Mouse (Mus musculus) cerebellum, adult 9-11 months (tissue): ENCODE results near the gene Gpr153.

Experiments
- DNase-seq: peaks from one replicate; pipeline ENCODE4 v3.0.0; 2022

Gpr153 gene

GRCm38 (mm10) chr4:152290385-152290784 is 16.4 kb downstream of the Gpr153 start:
- DNase-seq = no peak

- DNase-seq = no peak
Observed at GRCm38 (mm10) chr4:152290991-152291390, 17.0 kb downstream of the Gpr153 start.

DNA sequence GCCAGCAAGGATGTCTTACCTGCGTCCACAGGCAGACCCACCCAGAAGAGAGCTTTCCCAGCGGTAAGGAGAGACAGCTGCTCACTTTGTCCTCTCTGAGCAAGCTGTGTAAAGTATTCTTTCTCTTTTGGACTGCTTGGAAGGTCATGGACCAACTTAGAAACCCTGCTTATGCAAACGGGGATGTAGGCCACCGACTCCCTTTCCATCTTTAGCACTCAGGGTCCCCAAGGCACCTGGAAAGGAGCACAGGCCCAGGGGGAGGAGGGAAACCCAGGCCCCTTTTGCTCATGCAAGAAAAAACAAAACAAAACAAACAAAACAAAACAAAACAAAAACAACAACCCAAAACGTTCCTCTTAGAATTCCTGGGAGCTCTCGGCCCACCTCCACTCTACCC is 17.5 kb downstream of the Gpr153 start, which contains the start of gene Hes3:
TSS of gene Hes3 (minus strand) at position 101 of the 400 bp plus-strand sequence.
- DNase-seq = no peak

GRCm38 (mm10) chr4:152292102-152292765 is 18.2 kb downstream of the Gpr153 start:
- DNase-seq = no peak

- no peak for DNase-seq
Observed at GRCm38 (mm10) chr4:152294188-152294929, 20.3 kb downstream of the Gpr153 start.

GRCm38 (mm10) chr4:152295916-152296315 is 21.9 kb downstream of the Gpr153 start:
- no peak for DNase-seq

DNA sequence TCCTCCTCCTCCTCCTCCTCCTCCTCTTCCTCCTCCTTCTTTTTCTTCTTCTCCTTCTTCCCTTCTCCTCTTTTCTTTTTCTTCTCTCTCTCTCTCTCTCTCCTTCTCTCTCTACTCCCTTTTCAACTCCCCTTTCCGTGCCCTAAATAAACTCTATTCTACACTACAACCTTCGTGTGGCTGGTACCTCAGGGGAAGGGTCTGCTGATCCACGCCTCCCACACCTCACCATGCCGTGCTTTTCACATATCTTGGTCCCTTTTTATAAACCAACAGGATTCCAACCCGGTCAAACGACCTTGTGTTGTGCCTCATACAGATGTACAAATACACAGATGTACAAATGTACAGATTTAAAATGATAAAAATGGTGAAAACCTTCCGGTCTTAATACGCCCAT is 22.3 kb downstream of the Gpr153 start:
- no peak for DNase-seq

- peak; percentile 99 for DNase-seq
Observed at GRCm38 (mm10) chr4:152296874-152297861, 23.1 kb downstream of the Gpr153 start, which contains the start of gene Icmt. Gene Icmt, plus strand, starts transcription at chr4:152297227.

GRCm38 (mm10) chr4:152298836-152299235 is 24.8 kb downstream of the Gpr153 start:
- DNase-seq = peak; percentile 42

GRCm38 (mm10) chr4:152300375-152300774 is 26.3 kb downstream of the Gpr153 start:
- DNase-seq = peak; percentile 44

DNA sequence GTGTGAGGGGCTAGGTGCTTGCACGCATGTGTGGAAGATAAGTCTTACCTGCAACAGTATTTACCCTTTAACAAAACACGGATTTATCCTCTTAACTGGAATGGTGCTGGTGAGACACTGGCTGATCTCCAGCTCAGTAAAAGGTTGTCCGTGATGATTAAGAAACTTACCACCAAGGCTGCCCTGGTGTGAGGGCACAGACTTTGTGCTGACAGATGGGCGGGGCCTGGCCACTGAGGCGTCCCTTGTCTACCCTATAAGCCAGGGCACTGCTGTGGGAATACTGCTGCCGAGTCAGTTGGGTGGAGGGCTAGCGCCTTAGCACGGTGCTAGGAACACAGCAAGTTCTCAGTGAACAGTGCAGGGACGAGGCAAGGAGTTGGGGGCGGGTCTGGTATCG is 28.0 kb downstream of the Gpr153 start:
- no peak for DNase-seq

DNA sequence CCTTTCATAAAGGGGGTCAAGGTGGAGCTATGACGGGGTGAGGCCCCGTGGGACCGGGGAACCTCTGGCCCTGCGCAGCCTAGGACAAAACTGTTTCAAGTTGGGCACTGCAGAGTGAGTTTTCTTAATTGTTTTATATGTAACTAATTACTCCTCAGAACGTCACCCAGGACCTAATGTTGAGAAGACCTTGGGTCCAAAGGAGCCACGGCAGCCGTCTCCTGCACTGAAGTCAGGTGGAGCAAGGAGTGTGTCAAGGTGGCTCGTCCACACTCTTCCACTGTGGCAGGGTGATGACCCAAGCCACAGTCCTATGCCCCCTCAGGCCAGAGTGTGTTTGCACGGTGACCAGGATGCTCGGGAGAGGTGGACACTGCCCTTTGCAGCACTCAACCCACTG is 29.1 kb downstream of the Gpr153 start:
- no peak for DNase-seq

- DNase-seq = no peak
Observed at GRCm38 (mm10) chr4:152304685-152305084, 30.7 kb downstream of the Gpr153 start.

- no peak for DNase-seq
Observed at GRCm38 (mm10) chr4:152305991-152306390, 32.0 kb downstream of the Gpr153 start.

DNA sequence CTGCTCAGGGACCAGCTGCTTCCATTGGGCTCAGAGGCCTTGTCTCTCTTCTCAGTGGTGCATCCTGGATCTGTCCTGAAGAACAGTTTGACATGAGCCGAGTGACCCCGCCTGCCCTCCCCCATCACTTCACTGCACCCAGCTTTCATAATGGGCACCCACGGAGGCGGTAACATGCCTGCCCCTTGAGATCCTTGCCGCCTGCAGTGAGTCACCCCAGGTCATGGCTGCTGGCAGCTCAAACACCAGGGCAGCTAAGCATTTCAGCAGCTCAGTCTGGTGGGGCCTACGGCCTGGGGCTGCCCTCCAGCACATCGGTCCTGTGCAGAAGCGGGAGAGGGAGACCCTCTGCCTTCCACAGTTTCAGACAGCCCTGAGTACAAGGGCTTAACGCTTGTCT is 33.5 kb downstream of the Gpr153 start:
- DNase-seq = no peak

DNA sequence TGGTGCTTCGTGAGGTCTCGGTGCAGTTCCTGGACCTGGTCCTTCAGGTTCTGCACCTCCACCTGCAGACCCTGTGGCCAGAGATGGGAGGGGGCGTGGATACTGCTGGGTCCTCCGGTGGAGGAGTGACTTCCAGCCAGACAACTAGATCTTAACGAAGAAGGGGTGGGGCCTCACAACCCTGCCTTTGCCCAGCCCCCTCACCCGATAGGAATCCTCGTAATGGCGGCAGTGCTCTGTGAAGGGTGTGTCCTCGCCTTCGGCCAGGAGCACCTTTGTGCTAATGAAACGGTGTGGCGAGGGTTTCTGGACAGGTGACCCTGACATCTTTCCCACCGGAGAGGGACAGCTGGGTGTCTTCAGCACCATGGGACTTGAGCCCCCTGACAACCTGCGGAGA is 38.2 kb downstream of the Gpr153 start:
- DNase-seq = no peak

- no peak for DNase-seq
Observed at GRCm38 (mm10) chr4:152313211-152313632, 39.2 kb downstream of the Gpr153 start.

DNA sequence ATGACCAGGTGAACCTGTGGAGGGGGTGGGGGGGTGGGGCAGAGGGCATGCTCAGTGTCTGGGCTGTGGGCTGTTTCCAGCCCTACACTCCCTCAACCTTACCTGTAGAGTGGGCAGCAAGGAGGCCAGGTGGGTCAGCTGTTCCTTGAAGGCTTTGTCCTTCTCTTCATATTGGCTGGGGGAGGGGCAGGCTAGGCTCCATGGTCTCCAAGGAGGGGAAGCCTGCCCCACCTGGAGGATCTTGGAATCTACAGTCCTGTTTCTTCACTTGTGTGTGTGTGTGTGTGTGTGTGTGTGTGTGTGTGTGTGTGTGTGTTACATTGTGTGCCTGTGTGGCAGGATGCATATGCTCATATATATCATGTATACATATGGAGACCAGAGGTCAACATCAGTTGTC is 39.9 kb downstream of the Gpr153 start:
- DNase-seq = no peak

DNA sequence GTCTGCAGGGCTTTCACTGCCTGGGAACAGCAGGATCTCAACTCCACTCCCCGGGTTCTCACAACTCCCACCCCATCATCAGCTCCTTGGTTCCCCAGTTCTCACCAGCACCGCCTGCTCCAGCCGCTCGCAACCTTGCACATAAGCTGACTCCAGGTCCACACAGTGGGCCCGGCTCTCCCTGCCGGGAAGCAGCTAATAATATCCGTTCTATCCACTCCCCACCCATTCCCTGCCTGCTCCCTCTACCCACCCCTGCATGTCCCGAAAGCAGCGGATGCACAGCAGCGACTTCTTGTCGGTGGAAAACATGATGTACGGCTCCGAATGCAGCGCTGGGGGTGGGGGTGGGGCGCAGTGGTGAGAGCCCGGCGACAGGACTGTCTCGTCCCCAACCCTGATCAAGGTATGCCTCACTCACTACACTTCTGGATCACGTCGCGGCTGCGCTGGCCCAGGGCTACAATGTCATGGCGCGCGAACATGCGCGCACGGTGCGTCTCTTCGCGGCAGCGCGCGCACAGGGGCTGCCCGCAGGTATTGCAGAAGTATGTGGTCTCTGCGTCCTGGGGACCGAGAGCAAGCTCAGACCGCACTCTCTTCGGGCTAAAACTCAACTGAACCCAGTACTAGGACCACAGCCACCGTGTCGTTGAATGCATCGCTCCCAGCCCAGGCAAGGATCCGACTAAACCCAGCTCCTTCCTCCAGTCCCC is 41.6 kb downstream of the Gpr153 start:
- DNase-seq = no peak

DNA sequence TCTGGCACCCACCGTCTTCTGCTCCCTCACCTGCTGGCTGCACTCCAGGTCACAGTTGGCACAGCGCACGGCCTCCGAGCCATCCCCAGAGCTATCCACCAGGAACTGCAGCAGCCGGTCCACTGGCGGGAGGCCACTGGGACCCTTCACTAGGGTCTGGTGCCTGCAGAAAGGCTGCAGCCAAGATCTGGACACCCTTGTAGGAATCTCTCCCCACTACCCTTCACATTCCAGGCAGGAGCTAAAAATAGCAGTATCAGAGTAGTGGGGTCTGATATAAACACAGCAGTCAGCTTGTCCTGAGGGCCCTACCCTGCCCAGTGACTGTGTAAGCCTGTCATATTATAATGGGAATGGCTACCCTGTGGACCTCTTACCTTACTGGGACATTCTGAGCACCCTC is 43.6 kb downstream of the Gpr153 start:
- DNase-seq = no peak

- DNase-seq = peak; percentile 55
Observed at GRCm38 (mm10) chr4:152318517-152319234, 44.6 kb downstream of the Gpr153 start, which contains the start of gene Rnf207. Gene Rnf207, minus strand, starts transcription at chr4:152318993.

DNA sequence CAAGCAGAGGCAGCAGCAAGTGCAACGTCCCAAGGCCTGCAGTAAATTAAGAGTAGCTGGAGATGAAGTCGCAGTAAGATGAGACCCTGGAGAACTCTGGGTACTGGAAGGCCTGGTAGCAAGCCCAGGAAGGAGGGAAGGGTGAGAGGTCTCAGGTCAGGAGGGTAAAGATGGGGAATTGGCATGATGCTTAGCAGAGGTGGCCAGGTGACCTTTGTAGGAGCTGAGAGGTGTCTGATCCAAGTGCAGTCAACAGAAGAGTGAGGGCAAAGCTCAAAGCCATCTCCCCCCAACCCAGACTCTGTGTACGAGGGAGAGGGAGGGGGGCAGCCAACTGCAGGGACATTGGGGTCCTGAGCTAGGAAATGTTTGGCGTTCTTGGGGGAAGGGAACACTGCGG is 47.4 kb downstream of the Gpr153 start:
- no peak for DNase-seq
